Mouse (Mus musculus): Measurements from ENCODE around the gene Cdc27. TPM values are rescaled to one million over a fixed set of nuclear protein-coding genes. Genes with fewer than 3 reads are reported as not detected.
"Not testable (repeated sequence)": the region's sequence is repeated elsewhere in the genome, so short reads cannot be mapped to it uniquely, and the experiment has no call there.

Cdc27 gene
- polyA plus RNA-seq, 1 experiment from 2014 or later: 45.3 TPM

GRCm38 (mm10) chr11:104567736-104568135 is 17.3 kb upstream of the Cdc27 start:
- WGBS: 88% methylated on average over 9 of the region's 9 CpGs
- no peak for ATAC-seq

GRCm38 (mm10) chr11:104566796-104567195 is 16.4 kb upstream of the Cdc27 start:
- H3K27ac ChIP-seq: no peak overlapping the region
- H3K4me1 ChIP-seq (replicated peaks): peaks cover 3% of the 10 kb centered on the region; the same call in 1 of the 2 replicates
- no peak overlapping the region for H3K4me2 ChIP-seq (replicated peaks)
- no peak for ATAC-seq
- no peaks in the 10 kb centered on the region for H3K36me3 ChIP-seq
- H3K27me3 ChIP-seq: 0 out of 2 replicates have a peak, but pooled peaks cover under 1% of the 10 kb centered on the region
- H3K9ac ChIP-seq (replicated peaks): no peak overlapping the region
- no peaks in the 10 kb centered on the region for H3K9me3 ChIP-seq
- WGBS: 79% methylated on average over 2 of the region's 2 CpGs
- H3K4me3 ChIP-seq (replicated peaks): no peak overlapping the region

More at GRCm38 (mm10) chr11:104567736-104568135, 17.3 kb upstream of the Cdc27 start:
- no peak overlapping the region for H3K4me3 ChIP-seq (replicated peaks)
- no peak overlapping the region for H3K9ac ChIP-seq (replicated peaks)
- peaks cover 9% of the 10 kb centered on the region for H3K27me3 ChIP-seq
- no peak overlapping the region for H3K4me2 ChIP-seq (replicated peaks)
- no peaks in the 10 kb centered on the region for H3K9me3 ChIP-seq
- peaks cover 3% of the 10 kb centered on the region; the same call in 1 of the 2 replicates for H3K4me1 ChIP-seq (replicated peaks)
- H3K27ac ChIP-seq: no peak overlapping the region
- no peaks in the 10 kb centered on the region for H3K36me3 ChIP-seq

GRCm38 (mm10) chr11:104566097-104566496 is 15.7 kb upstream of the Cdc27 start:
- Histone ChIP-seq H3K27me3 (no peaks in the 10 kb centered on the region), H3K4me1 (replicated peaks) (no peaks in the 10 kb centered on the region), H3K4me2 (replicated peaks) (no peak overlapping the region), H3K36me3 (no peaks in the 10 kb centered on the region), H3K4me3 (replicated peaks) (no peak overlapping the region), H3K9me3 (no peaks in the 10 kb centered on the region), H3K27ac (no peak overlapping the region), H3K9ac (replicated peaks) (no peak overlapping the region)
- no peak for ATAC-seq
- WGBS: 85% methylated on average over 6 of the region's 6 CpGs

GRCm38 (mm10) chr11:104565172-104565571 is 14.8 kb upstream of the Cdc27 start:
- Histone ChIP-seq H3K36me3 (no peaks in the 10 kb centered on the region), H3K27ac (no peak overlapping the region), H3K27me3 (no peaks in the 10 kb centered on the region), H3K9ac (replicated peaks) (no peak overlapping the region), H3K9me3 (no peaks in the 10 kb centered on the region), H3K4me1 (replicated peaks) (no peaks in the 10 kb centered on the region), H3K4me3 (replicated peaks) (no peak overlapping the region), H3K4me2 (replicated peaks) (no peak overlapping the region)
- WGBS: 90% methylated on average over 9 of the region's 9 CpGs
- ATAC-seq: no peak

- no peaks in the 10 kb centered on the region for H3K4me1 ChIP-seq (replicated peaks)
- H3K27me3 ChIP-seq: no peaks in the 10 kb centered on the region
- no peak for ATAC-seq
Measured at GRCm38 (mm10) chr11:104563496-104563895, 13.1 kb upstream of the Cdc27 start.

GRCm38 (mm10) chr11:104560971-104561370 is 10.6 kb upstream of the Cdc27 start:
- no peak for ATAC-seq
- H3K4me2 ChIP-seq (replicated peaks): no peak overlapping the region
- no peaks in the 10 kb centered on the region for H3K9me3 ChIP-seq
- no peaks in the 10 kb centered on the region for H3K4me1 ChIP-seq (replicated peaks)
- H3K27ac ChIP-seq: no peak overlapping the region
- 64% methylated on average over 2 of the region's 2 CpGs for WGBS
- H3K27me3 ChIP-seq: no peaks in the 10 kb centered on the region
- no peak overlapping the region for H3K9ac ChIP-seq (replicated peaks)
- H3K36me3 ChIP-seq: no peaks in the 10 kb centered on the region
- no peak overlapping the region for H3K4me3 ChIP-seq (replicated peaks)

More at GRCm38 (mm10) chr11:104563496-104563895, 13.1 kb upstream of the Cdc27 start:
- H3K4me2 ChIP-seq (replicated peaks): no peak overlapping the region
- H3K27ac ChIP-seq: no peak overlapping the region
- no peaks in the 10 kb centered on the region for H3K9me3 ChIP-seq
- WGBS: 80% methylated on average over 1 of the region's 1 CpGs
- H3K9ac ChIP-seq (replicated peaks): no peak overlapping the region
- H3K36me3 ChIP-seq: no peaks in the 10 kb centered on the region
- no peak overlapping the region for H3K4me3 ChIP-seq (replicated peaks)

GRCm38 (mm10) chr11:104558651-104559403 is 8.4 kb upstream of the Cdc27 start:
- WGBS: 60% methylated on average over 4 of the region's 4 CpGs
- no peaks in the 10 kb centered on the region for H3K36me3 ChIP-seq
- ATAC-seq: no peak

GRCm38 (mm10) chr11:104558065-104558464 is 7.6 kb upstream of the Cdc27 start:
- H3K27me3 ChIP-seq: peaks cover 7% of the 10 kb centered on the region; the same call in 1 of the 2 replicates
- no peaks in the 10 kb centered on the region for H3K4me1 ChIP-seq (replicated peaks)
- H3K9ac ChIP-seq (replicated peaks): no peak overlapping the region
- no peaks in the 10 kb centered on the region for H3K36me3 ChIP-seq
- no peak overlapping the region for H3K4me2 ChIP-seq (replicated peaks)
- ATAC-seq: no peak
- H3K4me3 ChIP-seq (replicated peaks): no peak overlapping the region
- no peak overlapping the region for H3K27ac ChIP-seq
- 87% methylated on average over 4 of the region's 4 CpGs for WGBS
- H3K9me3 ChIP-seq: no peaks in the 10 kb centered on the region

More at GRCm38 (mm10) chr11:104558651-104559403, 8.4 kb upstream of the Cdc27 start:
- H3K9ac ChIP-seq (replicated peaks): no peak overlapping the region
- 0 out of 2 replicates have a peak, but pooled peaks cover 4% of the 10 kb centered on the region for H3K27me3 ChIP-seq
- no peak overlapping the region for H3K4me3 ChIP-seq (replicated peaks)
- H3K9me3 ChIP-seq: no peaks in the 10 kb centered on the region
- no peaks in the 10 kb centered on the region for H3K4me1 ChIP-seq (replicated peaks)
- H3K4me2 ChIP-seq (replicated peaks): no peak overlapping the region
- H3K27ac ChIP-seq: no peak overlapping the region

- no peaks in the 10 kb centered on the region for H3K9me3 ChIP-seq
- no peak for ATAC-seq
- H3K4me3 ChIP-seq (replicated peaks): peak overlapping the region; percentile 88
- H3K27me3 ChIP-seq: peaks cover 7% of the 10 kb centered on the region; the same call in 1 of the 2 replicates
- peak overlapping the region; percentile 79 for H3K4me2 ChIP-seq (replicated peaks)
- peaks cover 28% of the 10 kb centered on the region for H3K4me1 ChIP-seq (replicated peaks)
- under 1% methylated on average over 52 of the region's 53 CpGs for WGBS
- peak overlapping the region; percentile 100 for H3K9ac ChIP-seq (replicated peaks)
- H3K27ac ChIP-seq: peak overlapping the region; percentile 87
- 0 out of 2 replicates have a peak, but pooled peaks cover 2% of the 10 kb centered on the region for H3K36me3 ChIP-seq
Measured at GRCm38 (mm10) chr11:104549438-104550405, 698 bp downstream of the Cdc27 start.

GRCm38 (mm10) chr11:104547502-104547901 is 2.9 kb downstream of the Cdc27 start:
- 97% methylated on average over 3 of the region's 3 CpGs for WGBS
- Histone ChIP-seq H3K9ac (replicated peaks) (no peak overlapping the region), H3K27ac (no peak overlapping the region), H3K4me2 (replicated peaks) (no peak overlapping the region), H3K4me1 (replicated peaks) (peaks cover 28% of the 10 kb centered on the region), H3K36me3 (0 out of 2 replicates have a peak, but pooled peaks cover 2% of the 10 kb centered on the region), H3K27me3 (no peaks in the 10 kb centered on the region), H3K9me3 (no peaks in the 10 kb centered on the region), H3K4me3 (replicated peaks) (no peak overlapping the region)
- ATAC-seq: no peak

- Histone ChIP-seq H3K9me3 (no peaks in the 10 kb centered on the region), H3K4me2 (replicated peaks) (no peak overlapping the region), H3K27me3 (no peaks in the 10 kb centered on the region), H3K9ac (replicated peaks) (no peak overlapping the region), H3K36me3 (peaks cover 7% of the 10 kb centered on the region; the same call in 1 of the 2 replicates), H3K27ac (no peak overlapping the region), H3K4me1 (replicated peaks) (peaks cover 28% of the 10 kb centered on the region), H3K4me3 (replicated peaks) (no peak overlapping the region)
- 93% methylated on average over 2 of the region's 2 CpGs for WGBS
- no peak for ATAC-seq
Measured at GRCm38 (mm10) chr11:104544507-104544906, 5.9 kb downstream of the Cdc27 start.

- not testable (repeated sequence) for H3K27ac ChIP-seq; ATAC-seq; H3K36me3 ChIP-seq; H3K4me2 ChIP-seq (replicated peaks); H3K4me3 ChIP-seq (replicated peaks); H3K27me3 ChIP-seq; H3K9ac ChIP-seq (replicated peaks); H3K9me3 ChIP-seq
- 96% methylated on average over 2 of the region's 2 CpGs for WGBS
- peaks cover 16% of the 10 kb centered on the region for H3K4me1 ChIP-seq (replicated peaks)
Measured at GRCm38 (mm10) chr11:104543337-104543736, 7.1 kb downstream of the Cdc27 start.

Measured in midbrain, embryonic 13.5 days (tissue).